Mouse (Mus musculus) stomach, postnatal 0 days (tissue): ENCODE results near the gene Kirrel3. TPM values are rescaled to one million over a fixed set of nuclear protein-coding genes. Genes with fewer than 3 reads are reported as not detected.

Experiments used
- ATAC-seq: fragments of 200-750 bp; cut with Nextera tagmentation; 2 replicates; pipeline ENCODE4 v1.8.0; 2017; ENCODE audit not compliant: low FRiP score, low TSS enrichment
- DNase-seq: peaks from one replicate; pipeline ENCODE4 v3.0.0-alpha.2; 2016; ENCODE audit warnings: low spot score
- H3K27ac ChIP-seq: fragments of 300-500 bp; sonication (generic); replicated peaks from 2 replicates; pipeline ENCODE4 v1.5.1; 2014; ENCODE audit warnings: mild to moderate bottlenecking, control low read depth
- H3K27me3 ChIP-seq: fragments of 300-500 bp; sonication (generic); 2 replicates; pipeline ENCODE4 v1.6.1; 2014; ENCODE audit warnings: low read length; ENCODE audit not compliant: control insufficient read depth, insufficient read depth
- H3K36me3 ChIP-seq: fragments of 300-500 bp; sonication (generic); 2 replicates; pipeline ENCODE4 v1.6.1; 2014; ENCODE audit warnings: low read length, mixed read lengths; ENCODE audit not compliant: control insufficient read depth, insufficient read depth
- H3K4me1 ChIP-seq: fragments of 300-500 bp; sonication (generic); replicated peaks from 2 replicates; pipeline ENCODE4 v1.6.1; 2014; ENCODE audit warnings: antibody characterized with exemption; ENCODE audit not compliant: control insufficient read depth, insufficient read depth
- H3K4me2 ChIP-seq: fragments of 300-500 bp; sonication (generic); replicated peaks from 2 replicates; pipeline ENCODE4 v1.6.1; 2014; ENCODE audit warnings: low read depth, mild to moderate bottlenecking, control low read depth, moderate library complexity
- H3K4me3 ChIP-seq: fragments of 300-500 bp; sonication (generic); 2 replicates; pipeline ENCODE4 v1.5.1; 2014; ENCODE audit warnings: low read depth, low read length, control low read depth
- H3K9ac ChIP-seq: fragments of 300-500 bp; sonication (generic); 2 replicates; pipeline ENCODE4 v1.6.1; 2014; ENCODE audit warnings: mild to moderate bottlenecking, low read length, control low read depth, mixed read lengths
- H3K9me3 ChIP-seq: fragments of 300-500 bp; sonication (generic); 2 replicates; pipeline ENCODE4 v1.6.1; 2016; ENCODE audit warnings: low read length; ENCODE audit not compliant: control insufficient read depth
- CTCF ChIP-seq: IDR thresholded peaks from 2 replicates; pipeline ENCODE4 v1.5.1; 2016; ENCODE audit warnings: antibody characterized with exemption, low read depth, mild to moderate bottlenecking, moderate library complexity
- EP300 ChIP-seq: optimal IDR thresholded peaks from 2 replicates; pipeline ENCODE3; 2016; ENCODE audit warnings: antibody characterized with exemption
- WGBS: fragments of 180-500 bp; shearing (Covaris S2); extraction: QIAGEN DNeasy Blood & Tissue Kit; methylation state at CpG from one replicate; pipeline ENCODE4 v1.1.7; 2014; 5-methylcytosine and 5-hydroxymethylcytosine counted together
- polyA plus RNA-seq: library from polyadenylated mRNA; unstranded; fragments of >200 nt; fragmentation: Nextera tagmentation; extraction: Ambion mirVana; gene quantifications from 2 replicates; pipeline ENCODE4 v1.2.1, GENCODE M21; 2015

Kirrel3 gene
- polyA plus RNA-seq, 1 experiment from 2014 or later: 1.4 TPM

DNA sequence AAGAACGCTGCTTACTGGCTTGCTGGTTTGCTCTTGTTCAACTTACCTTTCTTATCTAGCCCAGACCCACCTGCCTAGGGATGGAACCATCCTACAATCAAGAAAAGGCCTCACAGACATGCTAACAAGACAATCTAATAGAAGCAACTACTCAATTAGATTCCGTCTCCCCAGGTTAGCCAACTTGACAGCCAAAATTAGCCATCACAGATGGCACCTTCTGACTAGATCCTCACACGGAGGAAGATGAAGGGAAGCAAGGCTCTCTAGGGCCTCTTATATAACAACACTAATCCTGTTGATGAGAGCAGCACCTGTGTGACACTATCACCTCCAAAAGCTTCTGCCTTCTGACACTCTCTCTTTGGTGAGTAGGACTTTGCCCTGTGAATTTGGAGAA is 321.2 kb downstream of the Kirrel3 start:
- Histone ChIP-seq H3K9me3 (no peaks in the 10 kb centered on the region), H3K4me3 (no peak overlapping the region), H3K4me1 (no peaks in the 10 kb centered on the region), H3K27ac (no peak overlapping the region), H3K27me3 (no peaks in the 10 kb centered on the region), H3K4me2 (no peak overlapping the region), H3K9ac (no peak overlapping the region), H3K36me3 (no peaks in the 10 kb centered on the region)
- TF ChIP-seq CTCF (no peak), EP300 (no peak)
- DNase-seq: no peak
- 86% methylated on average over 3 of the region's 3 CpGs for WGBS
- ATAC-seq: no peak

DNA sequence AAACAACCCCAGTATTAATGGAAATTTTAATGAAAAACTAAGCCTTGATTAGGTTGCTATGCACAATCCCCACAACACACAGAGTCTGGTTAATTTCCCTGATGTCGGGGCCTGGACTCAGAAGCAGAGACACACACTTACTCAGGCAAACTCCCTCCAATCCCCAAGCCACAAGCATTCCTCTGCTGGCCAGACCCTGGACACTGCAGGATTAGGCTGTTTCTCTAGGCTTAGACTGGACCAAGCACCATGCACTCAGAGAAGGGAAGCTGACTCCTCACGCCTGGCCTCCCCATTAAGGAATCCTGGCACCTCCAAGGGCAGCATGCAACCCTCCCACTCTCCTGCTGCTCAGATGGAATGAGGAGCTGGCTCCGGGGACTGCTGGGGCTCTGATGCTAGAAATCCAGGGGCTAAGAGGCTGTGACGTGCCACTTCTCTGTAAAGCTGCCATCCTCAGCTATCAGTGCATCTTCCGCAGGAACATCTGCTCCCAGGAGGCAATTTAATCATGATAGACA is 324.4 kb downstream of the Kirrel3 start:
- no peak overlapping the region for H3K4me2 ChIP-seq
- no peak for TF ChIP-seq EP300
- no peak for TF ChIP-seq CTCF
- ATAC-seq: no peak
- H3K4me3 ChIP-seq: no peak overlapping the region
- H3K9ac ChIP-seq: no peak overlapping the region
- H3K27me3 ChIP-seq: no peaks in the 10 kb centered on the region
- DNase-seq: no peak
- no peak overlapping the region for H3K27ac ChIP-seq
- no peaks in the 10 kb centered on the region for H3K36me3 ChIP-seq
- H3K4me1 ChIP-seq: no peaks in the 10 kb centered on the region
- H3K9me3 ChIP-seq: no peaks in the 10 kb centered on the region
- 67% methylated on average over 5 of the region's 5 CpGs for WGBS

DNA sequence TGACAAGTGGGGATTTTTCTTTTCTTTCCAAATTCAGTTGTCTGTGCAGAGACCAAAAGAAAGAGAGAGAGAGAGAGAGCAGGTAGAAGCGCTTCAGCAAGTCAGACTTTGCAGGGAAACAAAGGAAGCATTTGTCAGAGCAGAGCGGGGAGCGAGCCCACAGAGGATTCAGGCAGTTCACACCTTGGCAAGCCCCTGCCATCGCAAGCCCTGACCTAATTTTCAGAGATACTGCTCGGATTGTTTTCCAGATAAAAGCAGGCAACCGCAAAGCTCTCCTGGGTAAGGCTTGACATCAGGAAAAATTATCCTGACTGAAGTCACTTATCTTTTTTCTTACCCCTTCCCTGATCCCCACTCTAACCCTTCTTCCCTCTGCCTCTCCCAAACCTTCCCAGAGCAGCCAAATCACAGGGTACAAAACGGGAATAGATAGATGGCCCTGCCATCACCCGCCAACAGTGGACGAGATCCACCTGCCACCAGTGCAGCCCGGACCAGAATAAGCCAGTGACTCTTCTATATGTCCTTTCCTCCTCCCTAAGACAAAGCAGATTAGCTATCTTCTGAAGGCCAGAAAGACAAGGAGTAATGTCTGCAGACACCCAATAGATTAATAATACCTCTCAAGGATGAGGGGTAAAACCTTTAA is 332.8 kb downstream of the Kirrel3 start:
- Histone ChIP-seq H3K27ac (no peak overlapping the region), H3K9me3 (no peaks in the 10 kb centered on the region), H3K4me2 (no peak overlapping the region), H3K4me1 (no peaks in the 10 kb centered on the region), H3K36me3 (no peaks in the 10 kb centered on the region), H3K27me3 (no peaks in the 10 kb centered on the region), H3K9ac (no peak overlapping the region), H3K4me3 (no peak overlapping the region)
- ATAC-seq: no peak
- WGBS: 23% methylated on average over 10 of the region's 10 CpGs
- no peak for TF ChIP-seq CTCF
- no peak for TF ChIP-seq EP300
- no peak for DNase-seq

DNA sequence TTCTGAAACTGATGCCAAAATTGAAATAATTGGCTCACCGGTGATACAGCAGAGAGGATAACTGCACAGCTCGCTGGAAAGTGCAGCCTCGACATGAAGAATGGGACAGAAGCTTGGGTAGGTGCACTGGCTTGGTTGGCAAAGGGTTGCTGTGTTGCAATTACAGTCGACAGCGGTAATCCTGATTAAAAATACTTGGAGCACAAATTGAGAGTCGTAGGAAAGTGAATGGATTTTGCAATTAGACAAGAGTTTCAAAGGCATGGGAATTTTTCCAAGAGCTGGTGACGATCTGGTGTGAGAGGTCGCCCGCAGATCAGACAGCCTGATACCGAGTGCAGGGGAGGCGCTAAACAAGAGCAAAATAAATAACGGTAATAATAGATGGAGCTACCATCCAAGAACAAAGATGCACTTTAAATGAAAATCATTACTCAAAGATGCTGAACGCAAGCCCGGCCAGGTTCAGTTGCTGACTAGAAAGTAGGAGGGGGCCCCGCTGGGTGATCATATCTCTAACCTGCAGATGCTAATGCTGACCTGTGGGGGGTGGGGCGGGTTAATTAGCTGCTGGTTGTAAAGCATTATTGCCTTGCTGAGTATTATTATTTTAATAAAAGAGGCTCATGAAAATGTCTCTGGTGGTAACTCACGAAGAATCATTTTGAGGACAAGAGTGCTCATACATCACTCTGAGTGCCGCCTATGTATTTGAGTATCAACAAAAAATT is 338.8 kb downstream of the Kirrel3 start:
- H3K36me3 ChIP-seq: no peaks in the 10 kb centered on the region
- no peak for ATAC-seq
- no peaks in the 10 kb centered on the region for H3K4me1 ChIP-seq
- no peak for DNase-seq
- no peak overlapping the region for H3K4me3 ChIP-seq
- H3K4me2 ChIP-seq: no peak overlapping the region
- no peaks in the 10 kb centered on the region for H3K9me3 ChIP-seq
- 70% methylated on average over 18 of the region's 18 CpGs for WGBS
- no peaks in the 10 kb centered on the region for H3K27me3 ChIP-seq
- TF ChIP-seq EP300: no peak
- no peak for TF ChIP-seq CTCF
- no peak overlapping the region for H3K27ac ChIP-seq
- no peak overlapping the region for H3K9ac ChIP-seq

DNA sequence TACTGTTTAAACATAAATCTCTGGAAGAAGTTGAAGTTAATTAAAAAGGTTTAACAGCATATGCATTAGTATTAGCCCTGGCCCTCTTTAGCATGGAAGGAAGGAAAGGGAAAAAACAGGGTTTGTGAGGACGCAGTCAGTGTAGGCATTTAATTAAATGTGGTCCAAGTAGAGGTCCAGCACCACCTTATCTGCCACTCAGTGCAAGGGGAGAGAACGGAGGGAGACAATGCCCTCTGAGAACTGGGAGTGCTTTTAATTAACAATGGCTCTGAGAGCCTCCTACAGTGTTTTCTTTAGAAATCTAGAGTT is 339.4 kb downstream of the Kirrel3 start:
- Histone ChIP-seq H3K4me1 (no peaks in the 10 kb centered on the region), H3K27me3 (no peaks in the 10 kb centered on the region), H3K4me3 (no peak overlapping the region), H3K27ac (no peak overlapping the region), H3K9me3 (no peaks in the 10 kb centered on the region), H3K4me2 (no peak overlapping the region), H3K9ac (no peak overlapping the region), H3K36me3 (no peaks in the 10 kb centered on the region)
- 47% methylated on average over 2 of the region's 2 CpGs for WGBS
- TF ChIP-seq CTCF (no peak), EP300 (no peak)
- ATAC-seq: no peak
- no peak for DNase-seq

DNA sequence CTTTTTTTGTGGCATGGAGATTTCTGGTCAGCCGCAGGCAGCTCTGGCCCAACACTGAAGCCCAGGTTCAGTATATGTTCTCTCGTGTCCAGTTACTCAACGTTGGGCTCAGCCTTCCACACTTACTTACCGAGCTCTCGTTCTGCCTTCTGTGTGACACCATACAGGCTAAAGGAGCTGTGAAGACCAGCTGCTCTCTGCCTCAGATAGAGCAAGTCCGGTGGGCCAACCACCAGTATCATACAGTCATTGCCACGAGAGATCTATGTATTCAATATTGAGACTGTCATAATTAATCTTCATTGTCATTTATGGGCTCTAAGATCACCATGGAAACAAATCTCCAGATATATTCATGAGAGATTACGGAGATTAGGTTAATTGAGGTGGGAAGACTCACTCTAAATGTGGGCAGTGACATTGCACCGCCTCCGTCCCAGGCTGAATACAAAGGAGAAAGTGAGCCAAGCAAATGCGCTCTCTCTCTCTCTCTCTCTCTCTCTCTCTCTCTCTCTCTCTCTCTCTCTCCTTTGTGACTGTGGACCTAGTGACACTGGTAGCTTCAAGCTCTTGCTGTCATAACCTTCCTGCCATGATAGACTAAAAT is 339.8 kb downstream of the Kirrel3 start:
- no peak for ATAC-seq
- no peaks in the 10 kb centered on the region for H3K4me1 ChIP-seq
- no peak overlapping the region for H3K9ac ChIP-seq
- no peaks in the 10 kb centered on the region for H3K9me3 ChIP-seq
- no peak for TF ChIP-seq EP300
- no peak for TF ChIP-seq CTCF
- H3K27me3 ChIP-seq: no peaks in the 10 kb centered on the region
- DNase-seq: no peak
- 67% methylated on average over 11 of the region's 11 CpGs for WGBS
- no peaks in the 10 kb centered on the region for H3K36me3 ChIP-seq
- no peak overlapping the region for H3K27ac ChIP-seq
- H3K4me2 ChIP-seq: no peak overlapping the region
- no peak overlapping the region for H3K4me3 ChIP-seq
